Mouse (Mus musculus) MEL (cell line): Measurements from ENCODE around the gene Psme4. TPM values are rescaled to one million over a fixed set of nuclear protein-coding genes. Genes with fewer than 3 reads are reported as not detected.
A peak's percentile ranks its signal among the peaks of the same experiment; 100 is the strongest.

Experiments used
- DNase-seq: peaks from one replicate; pipeline ENCODE4 v3.0.0; 2011; ENCODE audit warnings: low read depth, low spot score
- H3K27ac ChIP-seq: 2 replicates; pipeline ENCODE4 v1.5.1; 2012; ENCODE audit warnings: low read depth, mild to moderate bottlenecking, control low read depth, low read length, moderate library complexity; ENCODE audit not compliant: control insufficient read depth
- H3K27me3 ChIP-seq, 2 experiments: fragments of 150-350 bp in 1 of 2; sonication (generic) in 1 of 2; 2 replicates each; pipeline ENCODE4 v1.6.1; 2012; ENCODE audit warnings: low read length in 2 of 2, mild to moderate bottlenecking in 2 of 2, improper control_type of control experiment in 1 of 2, moderate library complexity in 1 of 2; ENCODE audit not compliant: insufficient read depth in 2 of 2, control insufficient read depth in 1 of 2
- H3K36me3 ChIP-seq, 2 experiments: 2 replicates each; pipeline ENCODE4 v1.6.1; 2012 to 2014; ENCODE audit warnings: low read length in 2 of 2, improper control_type of control experiment in 1 of 2, inconsistent platforms in 1 of 2, mild to moderate bottlenecking in 1 of 2; ENCODE audit not compliant: insufficient read depth in 2 of 2, control insufficient read depth in 1 of 2
- H3K4me1 ChIP-seq, 2 experiments: fragments of 150-350 bp in 1 of 2; sonication (generic) in 1 of 2; 2 replicates each; pipeline ENCODE4 v1.6.1; 2012; ENCODE audit warnings: low read length in 2 of 2, improper control_type of control experiment in 1 of 2, mild to moderate bottlenecking in 1 of 2; ENCODE audit not compliant: insufficient read depth in 2 of 2, control insufficient read depth in 1 of 2
- H3K4me3 ChIP-seq, 2 experiments: fragments of 150-350 bp in 1 of 2; sonication (generic) in 1 of 2; 2 replicates each; pipeline ENCODE4 v1.5.1; 2012; ENCODE audit warnings: low read depth in 2 of 2, low read length in 2 of 2, mild to moderate bottlenecking in 2 of 2, moderate library complexity in 2 of 2, control low read depth in 1 of 2, improper control_type of control experiment in 1 of 2; ENCODE audit not compliant: control insufficient read depth in 1 of 2, insufficient read depth in 1 of 2
- H3K79me2 ChIP-seq: 2 replicates; pipeline ENCODE4 v1.6.1; 2012; ENCODE audit warnings: mild to moderate bottlenecking, low read length, moderate library complexity; ENCODE audit not compliant: control insufficient read depth, poor library complexity, insufficient read depth
- H3K9ac ChIP-seq: 2 replicates; pipeline ENCODE4 v1.6.1; 2012; ENCODE audit warnings: low read depth, mild to moderate bottlenecking, control low read depth, low read length, moderate library complexity; ENCODE audit not compliant: control insufficient read depth, poor library complexity, severe bottlenecking
- H3K9me3 ChIP-seq: fragments of 150-350 bp; sonication (generic); replicated peaks from 2 replicates; pipeline ENCODE4 v1.6.1; 2012; ENCODE audit warnings: mild to moderate bottlenecking, low read length, improper control_type of control experiment, moderate library complexity; ENCODE audit not compliant: insufficient read depth
- BHLHE40 ChIP-seq: IDR thresholded peaks from 2 replicates; pipeline ENCODE4 v1.6.1; 2012; ENCODE audit warnings: low read depth, mild to moderate bottlenecking, inconsistent platforms, low read length, improper control_type of control experiment, borderline replicate concordance
- CHD1 ChIP-seq: IDR thresholded peaks from 2 replicates; pipeline ENCODE4 v1.6.1; 2012; ENCODE audit warnings: low read depth, mild to moderate bottlenecking, inconsistent platforms, low read length, improper control_type of control experiment
- CHD2 ChIP-seq: IDR thresholded peaks from 2 replicates; pipeline ENCODE4 v1.6.1; 2011; ENCODE audit warnings: low read length, improper control_type of control experiment
- E2F4 ChIP-seq: IDR thresholded peaks from 2 replicates; pipeline ENCODE4 v1.6.1; 2011; ENCODE audit warnings: low read depth, low read length, improper control_type of control experiment, borderline replicate concordance
- ELF1 ChIP-seq: IDR thresholded peaks from 2 replicates; pipeline ENCODE4 v1.6.1; 2014; ENCODE audit warnings: low read depth, mild to moderate bottlenecking, inconsistent platforms, low read length, improper control_type of control experiment, moderate library complexity
- EP300 ChIP-seq, 2 experiments: IDR thresholded peaks; 2 replicates each; pipeline ENCODE4 v1.6.1; 2011; ENCODE audit warnings: improper control_type of control experiment in 2 of 2, low read length in 2 of 2, low read depth in 1 of 2, mild to moderate bottlenecking in 1 of 2
- ETS1 ChIP-seq: IDR thresholded peaks from 2 replicates; pipeline ENCODE4 v1.6.1; 2012; ENCODE audit warnings: low read depth, mild to moderate bottlenecking, inconsistent platforms, low read length, improper control_type of control experiment, moderate library complexity
- GATA1 ChIP-seq: IDR thresholded peaks from 2 replicates; pipeline ENCODE4 v1.6.1; 2011; ENCODE audit warnings: low read depth, low read length, improper control_type of control experiment
- JUND ChIP-seq: IDR thresholded peaks from 2 replicates; pipeline ENCODE4 v1.6.1; 2011; ENCODE audit warnings: low read depth, mild to moderate bottlenecking, improper control_type of control experiment, low read length
- MAFK ChIP-seq: IDR thresholded peaks from 2 replicates; pipeline ENCODE4 v1.6.1; 2011; ENCODE audit warnings: low read depth, mild to moderate bottlenecking, low read length, improper control_type of control experiment, borderline replicate concordance
- MAX ChIP-seq: IDR thresholded peaks from 2 replicates; pipeline ENCODE4 v1.6.1; 2011; ENCODE audit warnings: low read length, improper control_type of control experiment
- MAZ ChIP-seq: IDR thresholded peaks from 2 replicates; pipeline ENCODE4 v1.6.1; 2012; ENCODE audit warnings: low read depth, mild to moderate bottlenecking, inconsistent platforms, low read length, improper control_type of control experiment
- MEF2A ChIP-seq: IDR thresholded peaks from 2 replicates; pipeline ENCODE4 v1.6.1; 2014; ENCODE audit warnings: low read depth, mild to moderate bottlenecking, inconsistent platforms, low read length, improper control_type of control experiment; ENCODE audit not compliant: poor library complexity, insufficient replicate concordance, severe bottlenecking; ENCODE audit errors: extremely low read depth
- MXI1 ChIP-seq: IDR thresholded peaks from 2 replicates; pipeline ENCODE4 v1.6.1; 2011; ENCODE audit warnings: mild to moderate bottlenecking, low read depth, low read length, improper control_type of control experiment
- MYB ChIP-seq: IDR thresholded peaks from 2 replicates; pipeline ENCODE4 v1.6.1; 2011; ENCODE audit warnings: mild to moderate bottlenecking, low read depth, low read length, improper control_type of control experiment
- MYC ChIP-seq: IDR thresholded peaks from 2 replicates; pipeline ENCODE4 v1.6.1; 2011; ENCODE audit warnings: low read depth, mild to moderate bottlenecking, low read length, improper control_type of control experiment, moderate library complexity
- NELFE ChIP-seq: IDR thresholded peaks from 2 replicates; pipeline ENCODE4 v1.6.1; 2011; ENCODE audit warnings: low read depth, low read length, improper control_type of control experiment
- NRF1 ChIP-seq: IDR thresholded peaks from 2 replicates; pipeline ENCODE4 v1.6.1; 2014; ENCODE audit warnings: low read depth, mild to moderate bottlenecking, inconsistent platforms, low read length, improper control_type of control experiment, moderate library complexity; ENCODE audit not compliant: poor library complexity, insufficient read depth, severe bottlenecking
- POLR2AphosphoS2 ChIP-seq: IDR thresholded peaks from 2 replicates; pipeline ENCODE4 v1.6.1; 2011; ENCODE audit warnings: low read length, improper control_type of control experiment
- POLR2AphosphoS5 ChIP-seq: IDR thresholded peaks from 2 replicates; pipeline ENCODE4 v1.6.1; 2012; ENCODE audit warnings: low read depth, borderline replicate concordance, mild to moderate bottlenecking, inconsistent platforms, low read length, moderate library complexity, mixed read lengths
- RAD21 ChIP-seq: IDR thresholded peaks from 2 replicates; pipeline ENCODE4 v1.6.1; 2011; ENCODE audit warnings: mild to moderate bottlenecking, low read depth, low read length, improper control_type of control experiment
- RCOR1 ChIP-seq: IDR thresholded peaks from 2 replicates; pipeline ENCODE4 v1.6.1; 2012; ENCODE audit warnings: low read depth, mild to moderate bottlenecking, inconsistent platforms, low read length, improper control_type of control experiment
- SIN3A ChIP-seq: IDR thresholded peaks from 2 replicates; pipeline ENCODE4 v1.6.1; 2012; ENCODE audit warnings: low read length, improper control_type of control experiment, inconsistent platforms
- TBP ChIP-seq: IDR thresholded peaks from 2 replicates; pipeline ENCODE4 v1.8.0; 2011; ENCODE audit warnings: low read depth, low read length, improper control_type of control experiment
- TCF12 ChIP-seq: IDR thresholded peaks from 2 replicates; pipeline ENCODE4 v1.6.1; 2014; ENCODE audit warnings: low read depth, mild to moderate bottlenecking, inconsistent platforms, low read length, improper control_type of control experiment, moderate library complexity
- UBTF ChIP-seq: IDR thresholded peaks from 2 replicates; pipeline ENCODE4 v1.6.1; 2012; ENCODE audit warnings: low read depth, mild to moderate bottlenecking, inconsistent platforms, low read length, improper control_type of control experiment, moderate library complexity, borderline replicate concordance; ENCODE audit not compliant: insufficient read depth
- USF1 ChIP-seq: IDR thresholded peaks from 2 replicates; pipeline ENCODE4 v1.6.1; 2014; ENCODE audit warnings: low read depth, mild to moderate bottlenecking, inconsistent platforms, low read length, improper control_type of control experiment, moderate library complexity
- USF2 ChIP-seq, 2 experiments: IDR thresholded peaks; 2 replicates each; pipeline ENCODE4 v1.6.1; 2011 to 2012; ENCODE audit warnings: improper control_type of control experiment in 2 of 2, low read length in 2 of 2, borderline replicate concordance in 1 of 2, inconsistent platforms in 1 of 2, low read depth in 1 of 2, mild to moderate bottlenecking in 1 of 2; ENCODE audit not compliant: insufficient read depth in 1 of 2
- ZMIZ1 ChIP-seq: IDR thresholded peaks from 2 replicates; pipeline ENCODE4 v1.6.1; 2012; ENCODE audit warnings: low read depth, mild to moderate bottlenecking, inconsistent platforms, low read length, improper control_type of control experiment, moderate library complexity
- ZNF384 ChIP-seq: IDR thresholded peaks from 2 replicates; pipeline ENCODE4 v1.6.1; 2012; ENCODE audit warnings: low read depth, mild to moderate bottlenecking, inconsistent platforms, low read length, improper control_type of control experiment
- polyA plus RNA-seq, 2 experiments: library from polyadenylated mRNA; stranded (reverse) in 1 of 2; unstranded in 1 of 2; fragments of >175 nt in 1 of 2; fragments of >200 nt in 1 of 2; gene quantifications; 2 replicates each; pipeline versions ENCODE4 v1.2.1 to v1.2.4; 2012; ENCODE audit warnings: low replicate concordance in 2 of 2, low read depth in 1 of 2; ENCODE audit not compliant: insufficient read length in 2 of 2, insufficient read depth in 1 of 2, missing spikeins in 1 of 2
- total RNA-seq: library from RNA; depleted of rRNA; stranded (reverse); fragments of 300-350 nt; gene quantifications from 2 replicates; pipeline ENCODE4 v1.2.3, GENCODE M21; 2012

The Psme4 gene
- total and polyA plus RNA-seq, 3 experiments: 42.5 to 96.4 (median 45.6) TPM

- H3K9me3 ChIP-seq: no peaks in the 10 kb centered on the region
- H3K4me1 ChIP-seq: peaks cover 0 to 9% of the 10 kb centered on the region in 2 experiments; a peak in 2 of 4 replicates
- H3K79me2 ChIP-seq: no peaks in the 10 kb centered on the region
- TF ChIP-seq USF2 (IDR thresholded peaks at IDR 0.05; ENCODE audit: borderline replicate concordance in 1 of 2, insufficient read depth in 1 of 2, low read depth in 1 of 2, low read length in 2 of 2) (no peak), TBP (no peak), ZMIZ1 (no peak), EP300 (IDR thresholded peaks at IDR 0.05; ENCODE audit: low read depth in 1 of 2, low read length in 2 of 2) (no peak), CHD1 (no peak), RAD21 (no peak), MXI1 (no peak), NELFE (no peak), JUND (no peak), MAZ (no peak), BHLHE40 (no peak), POLR2AphosphoS5 (no peak), SIN3A (no peak), TCF12 (no peak)
- peaks cover 7 to 15% of the 10 kb centered on the region in 2 experiments for H3K36me3 ChIP-seq
- H3K9ac ChIP-seq: no peak overlapping the region
- no peak overlapping the region for H3K4me3 ChIP-seq
- no peaks in the 10 kb centered on the region for H3K27me3 ChIP-seq
- no peak for DNase-seq
- no peak overlapping the region for H3K27ac ChIP-seq
Measured at GRCm38 (mm10) chr11:30800091-30800490, 28.6 kb downstream of the Psme4 start.

GRCm38 (mm10) chr11:30802421-30802820 is 30.9 kb downstream of the Psme4 start:
- peaks cover 10 to 15% of the 10 kb centered on the region in 2 experiments for H3K36me3 ChIP-seq
- no peak overlapping the region for H3K4me3 ChIP-seq
- no peak overlapping the region for H3K9ac ChIP-seq
- H3K9me3 ChIP-seq: no peaks in the 10 kb centered on the region
- peak; percentile 31 for DNase-seq
- H3K27ac ChIP-seq: no peak overlapping the region
- no peaks in the 10 kb centered on the region for H3K79me2 ChIP-seq
- H3K27me3 ChIP-seq: no peaks in the 10 kb centered on the region
- peaks cover 0 to 9% of the 10 kb centered on the region in 2 experiments; a peak in 2 of 4 replicates for H3K4me1 ChIP-seq
- TF ChIP-seq POLR2AphosphoS5 (no peak), JUND (no peak), E2F4 (no peak), BHLHE40 (no peak), EP300 (IDR thresholded peaks at IDR 0.05; ENCODE audit: low read depth in 1 of 2, low read length in 2 of 2) (peak; percentile 82 to 83), RCOR1 (peak; percentile 77), GATA1 (peak; percentile 87), MYC (0 out of 2 replicates have a peak, but pooled peaks have one; percentile 28), POLR2AphosphoS2 (no peak), ETS1 (peak; percentile 30; the same call in 1 of the 2 replicates), USF2 (IDR thresholded peaks at IDR 0.05; ENCODE audit: borderline replicate concordance in 1 of 2, insufficient read depth in 1 of 2, low read depth in 1 of 2, low read length in 2 of 2) (no peak), USF1 (no peak), MAFK (no peak), MEF2A (no peak), MYB (peak; percentile 37), CHD2 (no peak), MAX (no peak), ELF1 (no peak), NRF1 (no peak), TCF12 (peak; percentile 67), UBTF (no peak), ZNF384 (0 out of 2 replicates have a peak, but pooled peaks have one; percentile 12)
